Mouse (Mus musculus): ENCODE measurements at regions not wholly inside any gene's neighbourhood (a gene's known extent, or its start where the extent isn't known, plus 50 kb on each side); places are given as distances from the start of the nearest gene placed in this dataset.

DNA sequence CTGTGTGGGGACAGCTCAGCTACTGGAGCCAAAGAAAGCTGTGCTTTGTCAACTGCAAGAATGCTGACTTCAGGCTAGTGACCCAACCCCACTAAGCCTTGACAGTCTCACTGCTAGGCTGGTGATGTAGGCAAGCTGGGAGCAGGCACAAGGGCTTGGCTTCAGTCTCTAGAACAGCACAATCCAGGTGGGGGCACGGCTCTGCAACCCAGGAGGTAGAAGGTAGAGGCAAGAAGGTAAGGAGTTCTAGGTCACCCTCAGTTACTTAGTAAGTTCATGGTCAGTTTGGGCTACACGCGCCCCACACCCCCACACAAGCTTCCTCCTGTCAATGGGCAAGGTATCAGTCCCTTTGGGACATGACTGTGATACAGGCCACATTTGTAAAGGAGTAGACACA, 54.2 kb upstream of the 1700021F07Rik start:
- Histone ChIP-seq H3K9me3 (ENCODE audit: low read length) (no peaks in the 10 kb centered on the region), H3K36me3 (ENCODE audit: insufficient read depth, low read length) (no peaks in the 10 kb centered on the region), H3K4me1 (replicated peaks; ENCODE audit: low read depth, low read length) (no peaks in the 10 kb centered on the region), H3K27me3 (ENCODE audit: insufficient read depth, low read length) (peaks cover 16% of the 10 kb centered on the region), H3K4me3 (replicated peaks; ENCODE audit: low read length) (no peak overlapping the region)
- TF ChIP-seq CTCF (conservative IDR thresholded peaks at IDR 0.05; ENCODE audit: low read length) (no peak), NANOG (IDR thresholded peaks at IDR 0.05; ENCODE audit: borderline replicate concordance, low read length) (no peak), POU5F1 (IDR thresholded peaks at IDR 0.05; ENCODE audit: borderline replicate concordance, low read length) (no peak)

DNA sequence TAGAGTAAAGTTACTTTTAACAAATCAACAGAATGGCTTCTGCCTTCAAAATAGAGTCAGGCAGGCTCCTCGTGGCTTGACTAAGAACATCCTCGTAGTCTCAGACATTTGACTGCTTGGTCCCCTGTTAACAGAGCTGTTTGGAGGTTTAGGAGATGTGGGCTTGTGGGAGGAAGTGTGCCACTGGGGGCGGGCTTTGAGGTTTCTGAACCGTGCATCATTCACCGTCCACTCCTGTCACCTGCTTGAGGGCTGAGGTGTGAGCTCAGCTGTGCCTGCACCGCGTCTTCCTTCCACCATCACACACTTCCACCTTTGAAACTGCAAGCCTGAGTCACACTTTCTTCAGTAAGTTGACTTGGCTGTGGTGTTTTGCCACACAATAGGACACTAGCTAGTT, 52.6 kb upstream of the 1700021F07Rik start:
- Histone ChIP-seq H3K4me3 (replicated peaks; ENCODE audit: low read length) (no peak overlapping the region), H3K36me3 (ENCODE audit: insufficient read depth, low read length) (no peaks in the 10 kb centered on the region), H3K4me1 (replicated peaks; ENCODE audit: low read depth, low read length) (no peaks in the 10 kb centered on the region), H3K9me3 (ENCODE audit: low read length) (no peaks in the 10 kb centered on the region), H3K27me3 (ENCODE audit: insufficient read depth, low read length) (peaks cover 14% of the 10 kb centered on the region)
- TF ChIP-seq CTCF (conservative IDR thresholded peaks at IDR 0.05; ENCODE audit: low read length) (no peak), POU5F1 (IDR thresholded peaks at IDR 0.05; ENCODE audit: borderline replicate concordance, low read length) (no peak)

Measured in E14TG2a.4 (cell line).